Mouse (Mus musculus) R1 (cell line): ENCODE results near the gene 4933411K16Rik.
A peak's percentile ranks its signal among the peaks of the same experiment; 100 is the strongest.
"Not testable (repeated sequence)": the region's sequence is repeated elsewhere in the genome, so short reads cannot be mapped to it uniquely, and the experiment has no call there.

ENCODE experiments used
- DNase-seq: peaks from one replicate; pipeline ENCODE4 v3.0.0-alpha.2; 2018; ENCODE audit warnings: low read depth, low spot score

Gene 4933411K16Rik

DNA sequence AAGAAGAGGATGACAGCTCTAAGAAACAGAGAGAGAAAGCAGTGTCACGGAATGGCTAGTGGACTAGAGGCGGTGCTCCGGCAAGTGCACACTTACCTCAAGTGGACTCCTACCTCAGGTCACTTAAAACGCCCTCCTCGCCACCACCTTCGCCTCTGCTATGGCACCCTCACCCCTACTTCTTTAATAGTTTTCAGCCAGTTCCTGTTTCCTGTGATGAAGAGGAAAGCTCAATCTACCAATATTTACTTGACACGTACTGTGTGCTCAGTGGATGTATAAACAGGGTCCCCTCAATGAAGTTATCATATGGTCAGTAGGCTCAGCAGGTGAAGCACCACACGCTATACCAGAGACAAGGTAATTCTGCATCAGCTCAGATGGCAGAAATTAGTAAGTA lies 26.5 kb downstream of the 4933411K16Rik start:
- no peak for DNase-seq

DNA sequence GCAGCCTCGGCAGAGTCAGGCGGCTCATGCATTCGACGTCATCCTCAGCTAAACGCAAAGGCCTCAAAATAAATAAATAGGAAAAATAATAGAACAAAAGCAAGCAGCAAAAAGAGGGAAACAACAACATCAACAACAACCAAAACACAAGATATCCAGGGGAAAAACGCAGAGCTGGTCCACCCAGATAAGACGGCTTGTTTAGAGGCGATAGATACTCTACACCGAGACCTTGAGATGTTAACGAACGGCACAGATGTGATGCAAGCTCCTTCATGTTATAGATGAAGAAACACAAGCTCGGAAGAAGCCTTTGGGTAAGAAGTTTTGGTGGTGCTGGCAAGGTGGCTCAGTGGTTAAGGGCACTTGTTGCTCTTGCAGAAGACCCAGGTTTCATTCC lies 27.0 kb downstream of the 4933411K16Rik start:
- DNase-seq, result no peak

DNA sequence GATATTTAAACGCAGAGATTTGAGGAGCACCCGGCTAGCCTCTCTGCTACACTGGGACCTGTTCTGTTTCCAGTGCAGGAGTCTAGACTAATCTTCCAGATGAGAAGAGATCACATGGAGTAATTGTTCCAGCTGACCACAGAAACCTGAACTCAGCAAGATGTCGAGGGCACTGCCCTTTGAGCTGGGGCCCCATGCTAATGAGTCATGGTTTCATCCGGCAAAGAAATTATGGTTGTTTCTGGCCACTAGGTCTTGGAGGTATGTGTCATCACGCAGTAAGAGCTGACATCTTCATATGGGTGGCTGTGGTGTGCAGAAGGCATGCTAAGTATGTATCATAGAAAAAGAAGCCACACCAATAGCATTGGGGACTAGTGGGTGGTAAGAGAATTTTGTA lies 27.9 kb downstream of the 4933411K16Rik start:
- no peak for DNase-seq

DNA sequence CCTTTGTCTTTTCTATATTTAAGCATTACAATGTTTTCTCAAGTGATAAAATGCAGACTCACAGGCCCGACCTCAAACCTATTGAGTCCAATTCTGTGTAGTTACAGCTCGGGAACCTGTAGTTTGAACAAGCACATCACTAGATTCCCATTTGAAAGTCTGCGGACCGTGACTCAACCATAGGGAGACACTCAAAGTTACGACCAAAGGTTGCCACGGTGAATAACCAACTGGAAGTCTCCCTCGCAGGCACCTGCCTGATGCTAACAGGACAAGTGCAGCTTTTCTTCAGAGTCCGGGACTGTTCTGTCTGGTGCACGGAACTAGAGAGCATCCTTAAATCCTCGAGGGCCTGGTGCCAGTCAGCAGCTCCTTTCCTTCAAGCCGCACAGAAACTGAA lies 28.4 kb downstream of the 4933411K16Rik start:
- DNase-seq, result no peak

DNA sequence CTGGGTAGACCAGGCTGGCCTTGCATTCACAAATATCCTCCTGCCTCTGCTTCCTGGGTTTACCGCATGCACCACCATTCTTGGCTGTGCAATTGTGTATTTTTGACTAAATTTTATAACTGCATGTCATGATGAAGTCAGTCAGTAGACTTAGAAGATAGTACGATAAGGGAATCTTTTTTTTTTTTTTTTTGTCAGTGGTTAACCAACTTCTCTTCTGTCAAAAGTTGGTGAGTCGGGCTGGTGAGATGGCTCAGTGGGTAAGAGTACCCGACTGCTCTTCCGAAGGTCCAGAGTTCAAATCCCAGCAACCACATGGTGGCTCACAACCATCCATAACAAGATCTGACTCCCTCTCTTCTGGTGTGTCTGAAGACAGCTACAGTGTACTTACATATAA lies 29.6 kb downstream of the 4933411K16Rik start:
- DNase-seq, result not testable (repeated sequence)

DNA sequence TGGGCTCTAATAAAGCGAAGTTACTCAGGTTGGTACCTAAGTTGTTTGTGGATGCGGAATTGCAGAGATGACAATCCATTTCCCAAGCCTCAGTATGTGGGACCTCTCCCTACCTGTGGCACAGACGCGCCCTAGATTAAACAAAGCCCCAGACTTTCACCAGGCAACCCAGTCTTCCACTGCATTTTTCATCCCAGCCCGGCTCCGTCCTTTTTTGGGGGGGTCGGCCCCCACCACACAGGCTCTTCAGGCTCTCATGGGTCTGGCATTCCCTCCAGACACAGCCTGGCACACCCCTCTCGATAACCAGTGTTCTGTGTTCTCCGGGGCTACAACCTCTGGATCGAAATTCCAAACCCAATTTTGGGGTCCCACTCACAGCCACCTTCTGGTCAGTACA lies 33.6 kb downstream of the 4933411K16Rik start:
- DNase-seq, result no peak

DNA sequence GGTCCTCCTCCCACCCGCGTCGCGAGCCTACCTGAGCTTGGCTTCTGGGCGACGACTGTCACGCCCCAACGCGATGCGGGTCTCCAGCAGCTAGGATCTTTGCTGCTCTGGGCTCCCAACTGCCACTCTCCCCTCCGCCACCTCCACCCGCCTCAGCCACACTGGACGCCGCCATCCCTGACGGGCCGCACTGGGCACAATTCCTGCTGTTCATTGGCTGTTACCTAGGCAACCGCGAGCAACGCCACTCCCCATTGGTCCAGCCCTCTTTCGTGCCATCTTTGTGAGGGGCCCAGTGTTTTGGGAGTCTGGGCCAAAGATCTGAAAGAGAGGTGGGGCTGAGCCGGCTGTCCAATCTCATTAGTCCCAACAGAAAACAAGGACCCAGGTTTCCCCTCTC lies 34.1 kb downstream of the 4933411K16Rik start, which contains the start of gene Morn4:
Gene Morn4 (minus strand): TSS at position 192 of the 400 bp plus-strand sequence.
- DNase-seq, result peak; percentile 97

DNA sequence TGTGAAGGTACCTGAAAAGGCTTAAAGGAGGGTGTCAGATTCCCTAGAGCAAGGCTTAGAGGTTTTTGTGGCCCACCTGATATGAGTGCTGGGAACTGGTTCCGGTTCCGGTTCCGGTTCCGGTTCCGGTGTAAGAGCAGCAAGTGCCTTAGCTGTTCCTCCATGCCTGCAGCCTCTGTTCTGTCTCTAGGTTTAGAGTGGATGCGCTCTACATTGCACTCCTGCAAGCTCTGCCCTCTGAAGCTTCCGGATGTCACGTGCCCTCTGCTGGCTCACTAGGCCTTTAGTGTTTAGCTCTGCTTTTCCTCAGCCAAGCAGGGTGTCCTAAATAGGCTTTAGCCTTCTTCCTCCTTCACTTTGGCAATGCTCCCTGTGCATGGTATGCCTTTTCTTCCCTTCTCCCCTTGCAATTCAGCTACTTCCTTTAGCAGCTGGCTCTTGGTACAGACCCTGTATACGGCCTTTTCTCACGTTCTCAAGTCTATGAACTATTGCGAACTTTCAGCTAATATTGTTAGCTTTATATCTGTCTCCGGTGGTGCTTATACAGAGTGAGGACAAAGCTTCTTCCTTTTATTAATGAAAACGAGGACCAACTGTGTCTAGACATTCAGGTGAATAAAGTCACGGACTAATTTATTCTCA lies 37.2 kb downstream of the 4933411K16Rik start:
- peak; percentile 85 for DNase-seq

DNA sequence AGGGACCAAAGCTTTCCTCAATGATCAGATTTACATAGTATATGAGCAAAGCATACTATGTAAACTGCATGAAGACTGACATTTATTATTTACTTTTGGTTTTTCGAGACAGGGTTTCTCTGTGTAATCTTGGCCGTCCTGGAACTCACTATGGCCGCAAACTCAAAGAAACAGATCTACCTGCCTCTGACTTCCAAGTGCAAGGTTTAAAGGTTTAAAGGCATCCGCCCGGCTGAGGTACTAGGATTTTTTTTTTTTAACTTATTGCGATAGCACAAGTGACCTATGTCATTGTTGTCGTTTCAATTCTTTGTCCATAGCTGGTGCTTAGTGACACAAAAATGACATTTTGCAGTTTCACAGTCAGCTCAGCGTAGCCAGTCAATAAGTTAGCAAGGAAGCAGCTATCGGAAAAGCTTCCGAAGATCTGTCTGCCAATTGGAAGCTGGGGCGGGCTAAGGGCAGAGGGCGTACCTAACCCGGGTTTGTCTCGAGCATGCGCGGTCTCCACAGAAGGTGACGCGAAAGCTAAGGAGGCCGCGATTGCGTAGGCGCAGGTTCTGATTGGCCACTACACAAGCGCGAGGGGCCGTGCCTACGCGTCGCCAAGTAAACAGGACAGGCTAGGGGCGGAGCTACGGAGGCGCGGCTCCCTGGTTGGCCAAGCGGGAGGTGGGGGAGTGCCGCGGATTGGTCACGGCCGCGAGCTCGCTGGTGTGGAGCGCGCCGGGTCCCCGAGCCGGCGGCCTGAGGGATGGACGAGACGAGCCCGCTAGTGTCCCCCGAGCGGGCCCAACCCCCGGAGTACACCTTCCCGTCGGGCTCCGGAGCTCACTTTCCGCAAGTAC lies 37.9 kb downstream of the 4933411K16Rik start, which contains the start of gene Pi4k2a:
Gene Pi4k2a (plus strand): TSS at position 723 of the 848 bp plus-strand sequence.
- DNase-seq, result peak; percentile 100

DNA sequence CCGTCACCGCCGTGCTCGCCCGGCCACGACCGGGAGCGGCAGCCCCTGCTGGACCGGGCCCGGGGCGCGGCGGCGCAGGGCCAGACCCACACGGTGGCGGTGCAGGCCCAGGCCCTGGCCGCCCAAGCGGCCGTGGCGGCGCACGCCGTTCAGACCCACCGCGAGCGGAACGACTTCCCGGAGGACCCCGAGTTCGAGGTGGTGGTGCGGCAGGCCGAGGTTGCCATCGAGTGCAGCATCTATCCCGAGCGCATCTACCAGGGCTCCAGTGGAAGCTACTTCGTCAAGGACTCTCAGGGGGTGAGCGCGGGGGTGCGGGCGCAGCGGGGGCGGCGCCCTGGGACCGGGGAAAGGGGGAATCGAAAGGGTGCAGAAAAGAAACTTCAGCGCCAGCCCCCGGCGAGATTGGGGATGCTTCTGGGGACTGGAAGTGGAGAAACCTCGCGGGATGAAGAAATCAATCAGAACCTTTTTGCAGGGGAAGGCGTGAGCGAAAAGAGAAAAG lies 38.6 kb downstream of the 4933411K16Rik start:
- peak; percentile 70 for DNase-seq

DNA sequence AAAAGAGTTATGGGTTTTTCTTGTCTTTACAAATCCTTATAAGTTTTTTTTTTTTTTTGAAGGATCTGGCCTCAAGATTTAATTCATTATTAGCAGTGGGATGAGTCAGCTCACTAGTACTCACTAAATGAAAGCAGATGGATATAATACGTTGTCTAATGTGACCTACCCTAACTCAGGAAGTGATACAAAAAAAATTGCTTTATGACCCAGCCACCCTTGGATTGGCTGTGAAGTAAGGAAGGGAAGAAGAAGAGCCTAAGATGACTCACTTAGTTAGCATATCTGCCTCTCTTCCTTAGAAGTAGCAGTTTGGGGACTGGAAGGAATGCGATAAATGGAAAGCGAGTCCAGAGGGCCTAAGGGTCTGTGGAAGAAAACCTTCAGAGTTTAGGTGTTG lies 47.4 kb downstream of the 4933411K16Rik start:
- DNase-seq, result no peak
